In genomic region chr3:107706164-107706563, GRCm38 (mm10) we compare ENCODE assay signal across 17 mouse cellular contexts. TPM values are rescaled to one million over a fixed set of nuclear protein-coding genes. Genes with fewer than 3 reads are reported as not detected.
A peak's percentile ranks its signal among the peaks of the same experiment; 100 is the strongest.
DNase-seq lines count a peak whose midpoint lies in the region; ATAC-seq and TF ChIP-seq lines count a peak whose summit lies in the region.
"Had no signal": no experiment of that assay in that cellular context is flagged by ENCODE, and none has a peak within 500 bp of the region (broad histone marks: within the 10 kb centered on the region; RNA-seq: fewer than 3 reads in every experiment).

No protein-coding gene starts in this region.

- H3K27ac ChIP-seq in gastrocnemius, adult 2 months, result peak overlapping the region; percentile 84
- H3K27ac ChIP-seq in kidney, postnatal 0 days, result no peak overlapping the region
- H3K27ac ChIP-seq in kidney, embryonic 16.5 days (ENCODE audit: low read length), result no peak overlapping the region
- no peak overlapping the region for H3K27ac ChIP-seq in limb, embryonic 10.5 days
- no peak overlapping the region for H3K27ac ChIP-seq in thymus, adult 2 months (ENCODE audit: control insufficient read depth, insufficient read depth, low read length)
- H3K27ac ChIP-seq: heart, embryonic 13.5 days; hindbrain, embryonic 13.5 days; intestine, embryonic 15.5 days; lung, embryonic 15.5 days; midbrain, embryonic 12.5 days had no signal

- H3K4me1 ChIP-seq in kidney, postnatal 0 days (replicated peaks; ENCODE audit: insufficient read depth, low read length), result no peaks in the 10 kb centered on the region
- no peaks in the 10 kb centered on the region for H3K4me1 ChIP-seq in kidney, embryonic 16.5 days (ENCODE audit: insufficient read depth, low read length)
- 0 out of 2 replicates have a peak, but pooled peaks cover 2% of the 10 kb centered on the region for H3K4me1 ChIP-seq in limb, embryonic 10.5 days
- H3K4me1 ChIP-seq in thymus, adult 2 months (replicated peaks; ENCODE audit: control insufficient read depth, insufficient read depth, low read length), result no peaks in the 10 kb centered on the region
- H3K4me1 ChIP-seq: hindbrain, embryonic 13.5 days; intestine, embryonic 15.5 days; midbrain, embryonic 12.5 days had no signal

- DNase-seq in gastrocnemius, adult 2 months, result no peak
- DNase-seq in gastrocnemius, postnatal 10 days, result no peak
- DNase-seq in kidney, postnatal 0 days (ENCODE audit: low spot score), result peak; percentile 22
- peak; percentile 66 for DNase-seq in NIH3T3 (ENCODE audit: low read depth)
- no peak for DNase-seq in limb, embryonic 10.5 days (ENCODE audit: low spot score)
- no peak for DNase-seq in thymus, adult 2 months
- DNase-seq: cerebellum, postnatal 14 days; kidney, postnatal 25 days; right cerebral cortex, postnatal 14 days had no signal

- H3K27me3 ChIP-seq in kidney, postnatal 0 days (ENCODE audit: insufficient read depth, low read length), result no peaks in the 10 kb centered on the region
- H3K27me3 ChIP-seq in kidney, embryonic 16.5 days (ENCODE audit: insufficient read depth, low read length), result no peaks in the 10 kb centered on the region
- H3K27me3 ChIP-seq in limb, embryonic 10.5 days (ENCODE audit: low read depth, poor library complexity, severe bottlenecking), result no peaks in the 10 kb centered on the region
- no peaks in the 10 kb centered on the region for H3K27me3 ChIP-seq in thymus, adult 2 months (ENCODE audit: control insufficient read depth, insufficient read depth, low read length)
- H3K27me3 ChIP-seq: hindbrain, embryonic 13.5 days; intestine, embryonic 15.5 days; lung, embryonic 15.5 days; midbrain, embryonic 12.5 days had no signal

- no peak for TF ChIP-seq CTCF in gastrocnemius, adult 2 months (IDR thresholded peaks at IDR 0.05)
- no peak for TF ChIP-seq CTCF in kidney, postnatal 0 days (IDR thresholded peaks at IDR 0.05; ENCODE audit: low read depth)
- TF ChIP-seq CTCF in thymus, adult 2 months (IDR thresholded peaks at IDR 0.05; ENCODE audit: borderline replicate concordance, control insufficient read depth, extremely low read depth, insufficient read depth, low read length, poor library complexity), result no peak

- H3K36me3 ChIP-seq in kidney, postnatal 0 days (ENCODE audit: insufficient read depth, low read length), result no peaks in the 10 kb centered on the region
- no peaks in the 10 kb centered on the region for H3K36me3 ChIP-seq in kidney, embryonic 16.5 days (ENCODE audit: insufficient read depth, low read length)
- H3K36me3 ChIP-seq in limb, embryonic 10.5 days, result no peaks in the 10 kb centered on the region
- no peaks in the 10 kb centered on the region for H3K36me3 ChIP-seq in thymus, adult 2 months (ENCODE audit: control insufficient read depth, insufficient read depth, low read length)
- H3K36me3 ChIP-seq: G1E; heart, embryonic 13.5 days; hindbrain, embryonic 13.5 days; intestine, embryonic 15.5 days; lung, embryonic 15.5 days; midbrain, embryonic 12.5 days had no signal

- no peak for TF ChIP-seq POLR2A in thymus, adult 2 months (IDR thresholded peaks at IDR 0.05; ENCODE audit: control insufficient read depth, extremely low read depth, insufficient read depth, low read length, poor library complexity)

- no peaks in the 10 kb centered on the region for H3K9me3 ChIP-seq in kidney, postnatal 0 days (replicated peaks; ENCODE audit: low read length)
- no peaks in the 10 kb centered on the region for H3K9me3 ChIP-seq in kidney, embryonic 16.5 days (ENCODE audit: low read length)
- no peaks in the 10 kb centered on the region for H3K9me3 ChIP-seq in limb, embryonic 10.5 days (replicated peaks)
- H3K9me3 ChIP-seq: G1E; heart, embryonic 13.5 days; hindbrain, embryonic 13.5 days; intestine, embryonic 15.5 days; lung, embryonic 15.5 days; midbrain, embryonic 12.5 days had no signal

- intact Hi-C loops in gastrocnemius, adult 2 months (cut with DNase I), result no loop called here

- ATAC-seq in kidney, postnatal 0 days (replicated peaks; ENCODE audit: low FRiP score, low read depth), result no peak
- no peak for ATAC-seq in kidney, embryonic 16.5 days (ENCODE audit: low FRiP score, low TSS enrichment)
- peak; percentile 96 for ATAC-seq in megakaryocyte, adult 5-6 weeks (ENCODE audit: poor library complexity, severe bottlenecking)
- ATAC-seq: intestine, embryonic 15.5 days had no signal

- WGBS in kidney, postnatal 0 days, result 40% methylated on average over 2 of the region's 2 CpGs
- WGBS in kidney, embryonic 16.5 days, result 34% methylated on average over 2 of the region's 2 CpGs
- WGBS in limb, embryonic 10.5 days, result 38% methylated on average over 2 of the region's 2 CpGs
- WGBS in thymus, adult 2 months, result 41% methylated on average over 2 of the region's 2 CpGs

- H3K4me2 ChIP-seq in kidney, postnatal 0 days (ENCODE audit: low read length), result no peak overlapping the region
- no peak overlapping the region for H3K4me2 ChIP-seq in kidney, embryonic 16.5 days (replicated peaks; ENCODE audit: low read depth, low read length)
- H3K4me2 ChIP-seq: heart, embryonic 13.5 days; hindbrain, embryonic 13.5 days; intestine, embryonic 15.5 days; lung, embryonic 15.5 days; midbrain, embryonic 12.5 days had no signal

- no peak overlapping the region for H3K9ac ChIP-seq in kidney, postnatal 0 days (ENCODE audit: low read depth, low read length)
- H3K9ac ChIP-seq in kidney, embryonic 16.5 days (replicated peaks; ENCODE audit: low read length), result no peak overlapping the region
- H3K9ac ChIP-seq: heart, embryonic 13.5 days; hindbrain, embryonic 13.5 days; intestine, embryonic 15.5 days; lung, embryonic 15.5 days; midbrain, embryonic 12.5 days had no signal

- no peak overlapping the region for H3K4me3 ChIP-seq in gastrocnemius, adult 2 months
- H3K4me3 ChIP-seq in kidney, postnatal 0 days (replicated peaks; ENCODE audit: low read depth, low read length), result no peak overlapping the region
- no peak overlapping the region for H3K4me3 ChIP-seq in kidney, embryonic 16.5 days (ENCODE audit: low read length)
- no peak overlapping the region for H3K4me3 ChIP-seq in limb, embryonic 10.5 days
- no peak overlapping the region for H3K4me3 ChIP-seq in thymus, adult 2 months (ENCODE audit: control insufficient read depth, insufficient read depth, low read length)
- H3K4me3 ChIP-seq: heart, embryonic 13.5 days; hindbrain, embryonic 13.5 days; intestine, embryonic 15.5 days; lung, embryonic 15.5 days; midbrain, embryonic 12.5 days had no signal

RNA-seq across cellular contexts. Expression of gene Ahcyl1, which starts 9.8 kb away (rescaled TPM):
- total RNA-seq in gastrocnemius, adult 2 months (2021), result 10 to 100 TPM; 30.0 to 33.0 TPM
- 10 to 100 TPM; 47.4 to 53.9 TPM for total RNA-seq in gastrocnemius, postnatal 10 days (2021)
- polyA plus RNA-seq in kidney, postnatal 0 days (2015; fragmentation: Nextera tagmentation; extraction: Ambion mirVana), result 79.2 and 81.5 TPM in 2 replicates
- 95.7 and 96.1 TPM in 2 replicates for polyA plus RNA-seq in kidney, embryonic 16.5 days (2015; fragmentation: Nextera tagmentation; extraction: Ambion mirVana)
- total RNA-seq in megakaryocyte, adult 5-6 weeks (2015), result 49.1 and 52.5 TPM in 2 replicates
- 25.1 and 33.2 TPM in 2 replicates for total RNA-seq in megakaryocyte, adult 5-6 weeks (2017)
- polyA plus RNA-seq in limb, embryonic 10.5 days (2016; fragmentation: Nextera tagmentation; extraction: Ambion mirVana), result 83.4 and 98.2 TPM in 2 replicates
- 54.4 and 61.2 TPM in 2 replicates for polyA plus RNA-seq in thymus, adult 2 months (2012; rRNA removed)

RNA-seq across cellular contexts. Expression of gene Csf1, which starts 54.1 kb away (rescaled TPM):
- total RNA-seq in gastrocnemius, adult 2 months (2021), result 1 to 10 TPM; 7.9 to 8.5 TPM
- total RNA-seq in gastrocnemius, postnatal 10 days (2021), result 10 to 100 TPM; 14.2 to 21.4 TPM
- 7.8 and 8.7 TPM in 2 replicates for polyA plus RNA-seq in kidney, postnatal 0 days (2015; fragmentation: Nextera tagmentation; extraction: Ambion mirVana)
- 9.0 and 9.4 TPM in 2 replicates for polyA plus RNA-seq in kidney, embryonic 16.5 days (2015; fragmentation: Nextera tagmentation; extraction: Ambion mirVana)
- 14.7 and 15.4 TPM in 2 replicates for total RNA-seq in megakaryocyte, adult 5-6 weeks (2015)
- total RNA-seq in megakaryocyte, adult 5-6 weeks (2017), result 6.5 and 6.9 TPM in 2 replicates
- polyA plus RNA-seq in limb, embryonic 10.5 days (2016; fragmentation: Nextera tagmentation; extraction: Ambion mirVana), result 3.4 and 4.6 TPM in 2 replicates
- polyA plus RNA-seq in thymus, adult 2 months (2012; rRNA removed), result 10.7 and 12.5 TPM in 2 replicates

Comparison
In these comparisons a context has a peak if more than half of its experiments do, and no peak if none do; other contexts are left out.
1. DNase-seq: peak in kidney, postnatal 0 days (single experiment) and NIH3T3 (single experiment); none in gastrocnemius, adult 2 months (single experiment), gastrocnemius, postnatal 10 days (single experiment), limb, embryonic 10.5 days (single experiment) and thymus, adult 2 months (single experiment).